ENCODE assay signal across 10 mouse cellular contexts in genomic region chr10:5528284-5528683, GRCm38 (mm10). TPM values are rescaled to one million over a fixed set of nuclear protein-coding genes. Genes with fewer than 3 reads are reported as not detected.
DNase-seq lines count a peak whose midpoint lies in the region; TF ChIP-seq lines count a peak whose summit lies in the region.
"Had no signal": no experiment of that assay in that cellular context is flagged by ENCODE, and none has a peak within 500 bp of the region (broad histone marks: within the 10 kb centered on the region; RNA-seq: fewer than 3 reads in every experiment).

No protein-coding gene starts in this region.

- no peaks in the 10 kb centered on the region for H3K27me3 ChIP-seq in cerebellum, adult 2 months (ENCODE audit: control insufficient read depth, insufficient read depth, low read length)

- H3K4me1 ChIP-seq in lung, adult 2 months (ENCODE audit: control insufficient read depth, insufficient read depth, low read length) = peaks cover 13% of the 10 kb centered on the region
- H3K4me1 ChIP-seq in cerebellum, adult 2 months (ENCODE audit: control insufficient read depth, insufficient read depth, low read length) = peaks cover 27% of the 10 kb centered on the region

- no peak overlapping the region for H3K4me3 ChIP-seq in lung, adult 2 months (replicated peaks; ENCODE audit: extremely low read depth, low read depth, low read length)
- H3K4me3 ChIP-seq in cerebellum, adult 2 months (replicated peaks; ENCODE audit: insufficient read depth, low read depth, low read length) = no peak overlapping the region
- no peak overlapping the region for H3K4me3 ChIP-seq in layer of hippocampus, adult 2 months

- 41% methylated on average over 1 of the region's 1 CpGs for WGBS in lung, adult 2 months
- WGBS in cerebellum, adult 2 months = 0% methylated on average over 1 of the region's 1 CpGs

- H3K27ac ChIP-seq in cerebellum, adult 2 months (ENCODE audit: insufficient read depth, low read length) = peak overlapping the region; percentile 97
- peak overlapping the region; percentile 76 for H3K27ac ChIP-seq in layer of hippocampus, adult 2 months

- no peak for TF ChIP-seq CTCF in lung, adult 2 months (IDR thresholded peaks at IDR 0.05; ENCODE audit: insufficient read depth, low read length)
- TF ChIP-seq CTCF in cerebellum, adult 2 months (IDR thresholded peaks at IDR 0.05; ENCODE audit: borderline replicate concordance, insufficient read depth, low read depth, low read length) = no peak
- TF ChIP-seq CTCF in layer of hippocampus, adult 2 months (conservative IDR thresholded peaks at IDR 0.05) = no peak

- no peak for TF ChIP-seq POLR2A in lung, adult 2 months (IDR thresholded peaks at IDR 0.05; ENCODE audit: borderline replicate concordance, extremely low read depth, low read depth, low read length)
- no peak for TF ChIP-seq POLR2A in cerebellum, adult 2 months (IDR thresholded peaks at IDR 0.05; ENCODE audit: borderline replicate concordance, insufficient read depth, low read length)

- peak; percentile 33 for DNase-seq in lung, postnatal 36 days
- DNase-seq in lung, adult 2 months = no peak
- DNase-seq in cerebellum, adult 2 months = peak; percentile 90 to 99
- DNase-seq in layer of hippocampus, adult 2 months (ENCODE audit: low spot score in 2 of 2) = peak; percentile 55 to 64
- peak; percentile 36 for DNase-seq in retina, postnatal 1 day
- no peak for DNase-seq in yolk sac, embryonic 10.5 days (ENCODE audit: low spot score)
- DNase-seq in urinary bladder, postnatal 4 days (ENCODE audit: low spot score in 2 of 2) = no peak
- DNase-seq: heart, postnatal 4 days; right cerebral cortex, postnatal 4 days; thymus, postnatal 14 days had no signal

RNA-seq across cellular contexts. Expression of gene Syne1, which starts 23.0 kb away (rescaled TPM):
- 40.2 and 52.0 TPM in 2 replicates for polyA plus RNA-seq in lung, adult 2 months (2012; rRNA removed)
- 295 and 355 TPM in 2 replicates for polyA plus RNA-seq in cerebellum, adult 2 months (2012; rRNA removed)
- 100 to 1,000 TPM; 307 to 317 TPM for total RNA-seq in layer of hippocampus, adult 2 months (2021)

Comparison
In these comparisons a context has a peak if more than half of its experiments do, and no peak if none do; other contexts are left out.
1. DNase-seq: peak in lung, postnatal 36 days (single experiment), cerebellum, adult 2 months (2 of 2), layer of hippocampus, adult 2 months (2 of 2) and retina, postnatal 1 day (single experiment); none in lung, adult 2 months (single experiment), yolk sac, embryonic 10.5 days (single experiment) and urinary bladder, postnatal 4 days (0 of 2).